Mouse (Mus musculus) effector memory CD4-positive, alpha-beta T cell, adult 5 months (primary cell): ENCODE measurements around the gene Egfem1. TPM values are rescaled to one million over a fixed set of nuclear protein-coding genes. Genes with fewer than 3 reads are reported as not detected.

Source experiments
- polyA plus RNA-seq: library from polyadenylated mRNA; unstranded; fragments of 100-300 nt; shearing (Covaris generic); gene quantifications from one replicate; pipeline ENCODE4 v1.2.1, GENCODE M21; 2017

Gene Egfem1
- polyA plus RNA-seq = not detected

DNA sequence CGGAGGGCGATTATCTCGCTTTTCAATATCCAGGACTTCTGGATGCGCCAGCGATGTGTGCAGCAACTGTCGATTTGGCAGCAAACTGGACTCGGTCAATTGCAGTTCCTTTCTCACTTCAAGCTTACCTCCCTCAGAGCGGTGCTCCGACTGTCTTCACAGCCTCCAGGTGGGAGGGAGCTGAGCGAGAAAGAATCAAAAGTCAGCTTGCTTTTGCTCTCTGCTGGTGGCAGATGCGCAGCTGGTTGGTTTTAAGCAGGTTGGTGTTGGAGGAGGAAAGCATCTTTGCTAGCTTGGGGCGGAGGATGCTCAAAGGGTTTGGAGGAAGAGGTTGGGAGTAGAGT lies at the start of gene Egfem1:
TSS of gene Egfem1 (plus strand) at position 72 of the 344 bp plus-strand sequence.

Other genes starting within 250 kb of the Egfem1 start
- gene Gm1527, start 189.4 kb upstream of the Egfem1 start, polyA plus RNA-seq = not detected